Mouse (Mus musculus) lung, adult 10 weeks (tissue): Measurements from ENCODE around the gene Slc22a16. TPM values are rescaled to one million over a fixed set of nuclear protein-coding genes. Genes with fewer than 3 reads are reported as not detected.

Experiments used
- polyA plus RNA-seq: library from polyadenylated mRNA; stranded (reverse); fragments of 350-450 nt; fragmentation: Illumina TruSeq; extraction: RNeasy Lipid Tissue Mini Kit (QIAGEN cat#74804); gene quantifications from one replicate; pipeline ENCODE4 v1.2.3, GENCODE M21; 2014; ENCODE audit warnings: low read depth, low replicate concordance; ENCODE audit not compliant: insufficient read depth

Gene Slc22a16
- not detected for polyA plus RNA-seq

DNA sequence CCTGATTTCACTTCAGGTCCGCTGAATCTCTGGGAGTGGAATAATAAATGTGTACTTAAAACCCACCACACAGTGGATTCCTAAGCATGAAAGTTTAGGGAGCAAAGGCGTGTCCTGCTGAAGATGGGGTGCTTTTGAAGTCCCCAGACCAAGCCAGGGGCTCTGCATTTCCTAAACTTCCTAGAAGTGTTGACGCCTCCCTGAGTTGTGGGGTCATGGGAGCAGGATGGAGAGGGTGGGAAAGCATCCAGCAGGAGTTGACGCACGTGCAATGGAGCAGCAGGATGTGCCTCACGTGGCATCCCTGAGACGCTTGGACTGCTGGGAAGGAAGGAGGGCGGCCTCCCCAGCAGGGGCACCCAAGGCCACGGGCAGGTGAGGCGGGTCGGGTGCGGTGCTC is at the start of gene Slc22a16:
TSS of gene Slc22a16 (plus strand) at position 301 of the 400 bp plus-strand sequence.

GRCm38 (mm10) chr10:40629656-40630311 is 59.6 kb downstream of the Slc22a16 start, which contains the start of gene Ddo:
Ddo (plus strand) TSS chr10:40630011.

Other genes starting within 250 kb of the Slc22a16 start
- gene Cdk19, start 230.8 kb upstream of the Slc22a16 start, polyA plus RNA-seq, result 12.3 TPM
- 6.7 TPM for gene Ddo, start 59.7 kb downstream of the Slc22a16 start, polyA plus RNA-seq
- gene Mettl24, start 112.9 kb downstream of the Slc22a16 start, polyA plus RNA-seq, result 10.2 TPM